Mouse (Mus musculus) heart, adult 2 months (tissue): ENCODE data around the gene Dusp9. TPM values are rescaled to one million over a fixed set of nuclear protein-coding genes. Genes with fewer than 3 reads are reported as not detected.

ENCODE experiments used
- DNase-seq, 2 experiments: peaks; one replicate each; pipeline ENCODE4 v3.0.0; 2021
- H3K27ac ChIP-seq: fragments of 200-600 bp; 2 replicates; pipeline ENCODE4 v1.8.1; 2022
- H3K27me3 ChIP-seq: fragments of 200-500 bp; 2 replicates; pipeline ENCODE4 v1.6.1; 2012; ENCODE audit warnings: mild to moderate bottlenecking, low read length, inconsistent platforms, mixed read lengths; ENCODE audit not compliant: control insufficient read depth, insufficient read depth
- H3K36me3 ChIP-seq: fragments of 200-500 bp; 2 replicates; pipeline ENCODE4 v1.6.1; 2012; ENCODE audit warnings: low read length, inconsistent platforms; ENCODE audit not compliant: control insufficient read depth, insufficient read depth
- H3K4me1 ChIP-seq: fragments of 200-500 bp; 2 replicates; pipeline ENCODE4 v1.6.1; 2011; ENCODE audit warnings: low read length; ENCODE audit not compliant: control insufficient read depth, insufficient read depth
- H3K4me3 ChIP-seq: fragments of 200-600 bp; 2 replicates; pipeline ENCODE4 v1.8.1; 2022
- H3K79me2 ChIP-seq: fragments of 200-500 bp; replicated peaks from 2 replicates; pipeline ENCODE4 v1.6.1; 2012; ENCODE audit warnings: mild to moderate bottlenecking, inconsistent platforms, low read length, moderate library complexity, mixed read lengths; ENCODE audit not compliant: control insufficient read depth, insufficient read depth
- H3K9ac ChIP-seq: fragments of 200-500 bp; 2 replicates; pipeline ENCODE4 v1.6.1; 2012; ENCODE audit warnings: low read depth, mild to moderate bottlenecking, control low read depth, inconsistent platforms, low read length, mixed read lengths
- CTCF ChIP-seq: fragments of 200-600 bp; IDR thresholded peaks from 2 replicates; pipeline ENCODE4 v1.8.1; 2022; ENCODE audit warnings: antibody characterized with exemption, mild to moderate bottlenecking, moderate library complexity
- EP300 ChIP-seq: fragments of 200-500 bp; IDR thresholded peaks from 2 replicates; pipeline ENCODE4 v1.6.1; 2011; ENCODE audit warnings: low read depth, low read length, control low read depth; ENCODE audit not compliant: insufficient read depth
- POLR2A ChIP-seq: fragments of 200-500 bp; IDR thresholded peaks from 2 replicates; pipeline ENCODE4 v1.6.1; 2011; ENCODE audit warnings: mild to moderate bottlenecking, low read depth, low read length, control low read depth; ENCODE audit not compliant: insufficient read depth
- WGBS: fragments of 180-500 bp; shearing (Covaris S2); methylation state at CpG from one replicate; pipeline ENCODE4 v1.1.7; 2018; 5-methylcytosine and 5-hydroxymethylcytosine counted together
- intact Hi-C: fragments of 180-260 bp; cut with DNase I; formaldehyde crosslinking; loops from one replicate; pipeline ENCODE4 v1.15.1; 2025
- polyA plus RNA-seq: library from polyadenylated mRNA; depleted of rRNA; stranded (reverse); fragments of >200 nt; gene quantifications from 2 replicates; pipeline ENCODE4 v1.2.3, GENCODE M21; 2012; rRNA removed
- total RNA-seq, 2 experiments: library from RNA; stranded (reverse); gene quantifications; 2 replicates each; pipeline ENCODE4 v1.2.3; 2021

The Dusp9 gene
- total and polyA plus RNA-seq, 3 experiments: 0.04 TPM; not detected in 2

- no peak overlapping the region for H3K4me3 ChIP-seq
- H3K9ac ChIP-seq: no peak overlapping the region
- no peaks in the 10 kb centered on the region for H3K27me3 ChIP-seq
- TF ChIP-seq EP300 (no peak), POLR2A (no peak), CTCF (no peak)
- peaks cover 6% of the 10 kb centered on the region; the same call in 1 of the 2 replicates for H3K36me3 ChIP-seq
- intact Hi-C loops: no loop called here
- peaks cover 6% of the 10 kb centered on the region for H3K4me1 ChIP-seq
- no peak for DNase-seq
- H3K79me2 ChIP-seq: no peaks in the 10 kb centered on the region
- WGBS: 85% methylated on average over 2 of the region's 2 CpGs
- no peak overlapping the region for H3K27ac ChIP-seq
Measured at GRCm38 (mm10) chrX:73684156-73684555, 44.9 kb downstream of the Dusp9 start.

DNA sequence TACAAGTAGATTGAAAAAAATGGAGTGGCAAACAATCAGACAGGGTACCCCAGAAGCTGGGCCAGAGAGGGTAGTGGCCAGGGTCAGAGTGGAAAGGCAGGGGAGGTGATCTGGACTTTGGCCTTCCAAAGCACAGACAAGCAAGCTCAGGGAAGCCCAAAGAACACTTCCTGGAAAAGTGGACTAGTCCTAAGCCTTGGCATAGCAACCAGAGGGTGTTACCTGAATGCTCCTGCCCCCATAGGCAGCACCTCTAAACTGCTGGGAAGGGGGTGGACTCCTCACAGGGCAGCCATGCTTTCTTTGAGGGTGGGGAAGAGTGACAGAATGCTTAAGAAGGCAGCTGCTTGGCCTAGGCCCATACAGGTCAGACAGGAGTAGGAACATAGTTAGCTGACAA is 45.8 kb downstream of the Dusp9 start:
- H3K9ac ChIP-seq: no peak overlapping the region
- peaks cover 6% of the 10 kb centered on the region for H3K4me1 ChIP-seq
- TF ChIP-seq CTCF (no peak), POLR2A (no peak), EP300 (no peak)
- H3K36me3 ChIP-seq: peaks cover 6% of the 10 kb centered on the region; the same call in 1 of the 2 replicates
- intact Hi-C loops: no loop called here
- H3K79me2 ChIP-seq: no peaks in the 10 kb centered on the region
- H3K27ac ChIP-seq: peak overlapping the region; percentile 74
- no peaks in the 10 kb centered on the region for H3K27me3 ChIP-seq
- DNase-seq: no peak
- H3K4me3 ChIP-seq: no peak overlapping the region

GRCm38 (mm10) chrX:73685629-73686028 is 46.4 kb downstream of the Dusp9 start:
- WGBS: 40% methylated on average over 3 of the region's 3 CpGs

DNA sequence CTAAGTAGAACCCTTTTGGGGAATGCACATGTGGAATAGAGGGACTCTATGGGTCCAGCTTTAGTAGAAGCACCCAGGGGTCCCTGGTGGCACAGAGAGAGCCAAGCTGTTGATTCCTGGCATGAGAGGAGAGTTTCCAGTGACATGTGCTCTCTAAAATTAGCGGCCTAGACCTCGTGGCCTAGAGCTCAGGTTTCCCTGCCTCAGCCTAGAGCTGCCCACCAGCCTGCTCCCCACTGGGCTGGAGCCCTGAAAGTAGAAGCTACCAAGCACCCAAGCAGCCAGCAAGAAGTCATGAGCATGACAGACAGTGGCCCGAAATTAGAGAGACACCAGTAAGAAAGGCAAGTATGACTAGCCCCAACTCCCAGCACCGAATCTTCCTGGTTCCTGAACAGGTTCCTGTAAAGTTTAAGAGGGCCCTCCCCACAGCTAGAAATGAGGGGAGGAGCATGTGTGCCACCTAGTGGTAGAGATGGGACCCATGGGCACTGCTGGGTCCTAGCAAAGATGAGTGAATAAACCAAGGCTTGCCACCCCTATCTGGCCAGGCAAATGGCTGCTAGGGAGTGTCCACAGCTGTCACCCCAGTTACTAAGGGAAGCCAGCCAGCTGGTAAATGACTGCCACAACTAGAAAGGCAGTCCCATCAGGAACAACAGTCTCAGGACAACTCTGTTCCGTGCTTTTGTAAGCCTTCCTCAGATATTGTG is 51.9 kb downstream of the Dusp9 start:
- Histone ChIP-seq H3K9ac (peak overlapping the region; percentile 54), H3K79me2 (no peaks in the 10 kb centered on the region), H3K4me1 (peaks cover 4% of the 10 kb centered on the region), H3K36me3 (0 out of 2 replicates have a peak, but pooled peaks cover under 1% of the 10 kb centered on the region), H3K27me3 (no peaks in the 10 kb centered on the region), H3K4me3 (no peak overlapping the region), H3K27ac (peak overlapping the region; percentile 66)
- intact Hi-C loops: loop anchor here (2.0 to 5.0 kb wide), 2 partner anchors 16 to 639 kb away; no protein-coding TSS in a partner anchor
- WGBS: 49% methylated on average over 5 of the region's 5 CpGs
- DNase-seq: peak; percentile 58 to 63
- peak; percentile 81 for TF ChIP-seq CTCF
- TF ChIP-seq EP300: 0 out of 2 replicates have a peak, but pooled peaks have one; percentile 18
- 0 out of 2 replicates have a peak, but pooled peaks have one; percentile 24 for TF ChIP-seq POLR2A

More at GRCm38 (mm10) chrX:73685629-73686028, 46.4 kb downstream of the Dusp9 start:
- H3K4me3 ChIP-seq: no peak overlapping the region
- intact Hi-C loops: no loop called here
- TF ChIP-seq EP300: no peak
- DNase-seq: peak in 1 of 2 experiments; percentile 50
- H3K4me1 ChIP-seq: peaks cover 6% of the 10 kb centered on the region
- H3K79me2 ChIP-seq: no peaks in the 10 kb centered on the region
- H3K27me3 ChIP-seq: no peaks in the 10 kb centered on the region
- H3K36me3 ChIP-seq: peaks cover 6% of the 10 kb centered on the region; the same call in 1 of the 2 replicates
- H3K9ac ChIP-seq: no peak overlapping the region
- peak overlapping the region; percentile 74 for H3K27ac ChIP-seq

Other genes starting within 250 kb of the Dusp9 start
- gene Gm18336, start 240.7 kb upstream of the Dusp9 start, total RNA-seq: not detected
- gene Gm18336, start 240.7 kb upstream of the Dusp9 start, polyA plus RNA-seq: not detected in 2 replicates
- not detected for gene Zfp92, start 228.3 kb upstream of the Dusp9 start, total RNA-seq
- not detected in 2 replicates for gene Zfp92, start 228.3 kb upstream of the Dusp9 start, polyA plus RNA-seq
- not detected for gene Trex2, start 204.1 kb upstream of the Dusp9 start, total RNA-seq
- gene Trex2, start 204.1 kb upstream of the Dusp9 start, polyA plus RNA-seq: not detected in 2 replicates
- gene Haus7, start 180.4 kb upstream of the Dusp9 start, total RNA-seq: 1 to 10 TPM; 4.3 to 5.5 TPM
- 6.0 and 8.9 TPM in 2 replicates for gene Haus7, start 180.4 kb upstream of the Dusp9 start, polyA plus RNA-seq
- 100 to 1,000 TPM; 190 to 202 TPM for gene Bgn, start 155.8 kb upstream of the Dusp9 start, total RNA-seq
- gene Bgn, start 155.8 kb upstream of the Dusp9 start, polyA plus RNA-seq: 378 and 439 TPM in 2 replicates
- gene Atp2b3, start 136.3 kb upstream of the Dusp9 start, total RNA-seq: under 1 TPM in 1 of 2 experiments, not detected in 1; 0.14 TPM
- gene Atp2b3, start 136.3 kb upstream of the Dusp9 start, polyA plus RNA-seq: 0.09 and 0.12 TPM in 2 replicates
- 1 to 10 TPM; 6.5 to 8.0 TPM for gene Pnck, start 20.7 kb downstream of the Dusp9 start, total RNA-seq
- 15.8 and 20.4 TPM in 2 replicates for gene Pnck, start 20.7 kb downstream of the Dusp9 start, polyA plus RNA-seq
- 100 to 1,000 TPM; 155 to 179 TPM for gene Slc6a8, start 33.7 kb downstream of the Dusp9 start, total RNA-seq
- 155 and 205 TPM in 2 replicates for gene Slc6a8, start 33.7 kb downstream of the Dusp9 start, polyA plus RNA-seq
- 10 to 100 TPM; 71.8 to 79.5 TPM for gene Bcap31, start 76.8 kb downstream of the Dusp9 start, total RNA-seq
- 43.1 and 70.9 TPM in 2 replicates for gene Bcap31, start 76.8 kb downstream of the Dusp9 start, polyA plus RNA-seq
- 10 to 100 TPM; 25.4 to 29.7 TPM for gene Abcd1, start 77.2 kb downstream of the Dusp9 start, total RNA-seq
- gene Abcd1, start 77.2 kb downstream of the Dusp9 start, polyA plus RNA-seq: 32.9 and 35.3 TPM in 2 replicates
- 1 to 10 TPM; 1.0 to 2.0 TPM for gene Plxnb3, start 117.7 kb downstream of the Dusp9 start, total RNA-seq
- gene Plxnb3, start 117.7 kb downstream of the Dusp9 start, polyA plus RNA-seq: 4.5 and 4.7 TPM in 2 replicates
- gene Srpk3, start 135.0 kb downstream of the Dusp9 start, total RNA-seq: 10 to 100 TPM; 26.1 to 29.9 TPM
- gene Srpk3, start 135.0 kb downstream of the Dusp9 start, polyA plus RNA-seq: 64.2 and 76.7 TPM in 2 replicates
- 100 to 1,000 TPM; 573 to 710 TPM for gene Idh3g, start 147.5 kb downstream of the Dusp9 start, total RNA-seq
- 1,208 and 1,962 TPM in 2 replicates for gene Idh3g, start 147.5 kb downstream of the Dusp9 start, polyA plus RNA-seq
- 10 to 100 TPM; 78.1 to 81.8 TPM for gene Ssr4, start 147.6 kb downstream of the Dusp9 start, total RNA-seq
- gene Ssr4, start 147.6 kb downstream of the Dusp9 start, polyA plus RNA-seq: 116 and 124 TPM in 2 replicates
- gene Pdzd4, start 185.6 kb downstream of the Dusp9 start, total RNA-seq: 1 to 10 TPM; 1.5 to 1.7 TPM
- gene Pdzd4, start 185.6 kb downstream of the Dusp9 start, polyA plus RNA-seq: 0.91 and 1.1 TPM in 2 replicates